Comparison of ENCODE assay signal across 14 mouse cellular contexts in genomic region chr4:59278410-59278809, GRCm38 (mm10).
DNase-seq lines count a peak whose midpoint lies in the region; TF ChIP-seq lines count a peak whose summit lies in the region.
"Had no signal": no experiment of that assay in that cellular context is flagged by ENCODE, and none has a peak within 500 bp of the region (broad histone marks: within the 10 kb centered on the region; RNA-seq: fewer than 3 reads in every experiment).

No protein-coding gene starts in this region.

- no peaks in the 10 kb centered on the region for H3K36me3 ChIP-seq in small intestine, adult 2 months (ENCODE audit: control insufficient read depth, insufficient read depth, low read length)

- TF ChIP-seq POLR2A in small intestine, adult 2 months (IDR thresholded peaks at IDR 0.05; ENCODE audit: low read depth, low read length) = no peak

- no peak overlapping the region for H3K27ac ChIP-seq in small intestine, adult 2 months (ENCODE audit: insufficient read depth, low read depth, low read length)
- H3K27ac ChIP-seq: stomach, postnatal 0 days had no signal

- intact Hi-C loops in left cerebral cortex, postnatal 10 days (cut with DNase I) = no loop called here

- no peaks in the 10 kb centered on the region for H3K27me3 ChIP-seq in small intestine, adult 2 months (ENCODE audit: control insufficient read depth, insufficient read depth, low read length)

- H3K4me1 ChIP-seq in small intestine, adult 2 months (ENCODE audit: control insufficient read depth, insufficient read depth, insufficient read length, low read length) = peaks cover 2% of the 10 kb centered on the region

- peak; percentile 34 for DNase-seq in adrenal gland, postnatal 14 days
- DNase-seq in adrenal gland, adult (ENCODE audit: inconsistent age in 2 of 2, low spot score in 1 of 2) = no peak
- DNase-seq in liver = peak; percentile 83
- DNase-seq in thymus, postnatal 36 days = peak; percentile 77 to 80
- no peak for DNase-seq in left cerebral cortex, postnatal 10 days (ENCODE audit: extremely low spot score in 1 of 2, low spot score in 2 of 2)
- no peak for DNase-seq in layer of hippocampus, adult 9-11 months
- no peak for DNase-seq in frontal cortex, adult 2 months (ENCODE audit: extremely low spot score in 1 of 2, low spot score in 1 of 2)
- DNase-seq: adrenal gland, postnatal 36 days; heart, adult 18-20 months; heart, postnatal 4 days; kidney, adult 8-10 months; layer of hippocampus, postnatal 36 days had no signal

- no peak overlapping the region for H3K4me3 ChIP-seq in small intestine, adult 2 months (ENCODE audit: low read depth, low read length)

- WGBS in small intestine, adult 2 months = 78% methylated on average over 7 of the region's 7 CpGs

- peak; percentile 16; the same call in 1 of the 2 replicates for TF ChIP-seq CTCF in small intestine, adult 2 months (IDR thresholded peaks at IDR 0.05; ENCODE audit: extremely low read depth, insufficient read length, insufficient replicate concordance, low read depth, low read length)

Comparison
In these comparisons a context has a peak if more than half of its experiments do, and no peak if none do; other contexts are left out.
1. DNase-seq: peak in adrenal gland, postnatal 14 days (single experiment), liver (single experiment) and thymus, postnatal 36 days (2 of 2); none in adrenal gland, adult (0 of 2), left cerebral cortex, postnatal 10 days (0 of 2), layer of hippocampus, adult 9-11 months (single experiment) and frontal cortex, adult 2 months (0 of 2).